Mouse (Mus musculus) right cerebral cortex, postnatal 25 days (tissue): ENCODE results near the gene Islr2.
A peak's percentile ranks its signal among the peaks of the same experiment; 100 is the strongest.
"Not testable (repeated sequence)": the region's sequence is repeated elsewhere in the genome, so short reads cannot be mapped to it uniquely, and the experiment has no call there.

Experiments
- DNase-seq: peaks from one replicate; pipeline ENCODE4 v3.0.0; 2022

Gene Islr2

GRCm38 (mm10) chr9:58203516-58204447 lies at the start of gene Islr2, which contains the start of gene Islr:
Islr2 (minus strand) TSS chr9:58204319.
Islr (minus strand) TSS chr9:58204306.
- DNase-seq = peak; percentile 27

- not testable (repeated sequence) for DNase-seq
Observed at GRCm38 (mm10) chr9:58253805-58254122, 49.6 kb upstream of the Islr2 start.

- DNase-seq = peak; percentile 91
Observed at GRCm38 (mm10) chr9:58253033-58253804, 49.1 kb upstream of the Islr2 start, which contains the start of gene Stoml1. Stoml1 (plus strand) TSS chr9:58253164.

GRCm38 (mm10) chr9:58250730-58251129 lies 46.6 kb upstream of the Islr2 start:
- not testable (repeated sequence) for DNase-seq

- no peak for DNase-seq
Observed at GRCm38 (mm10) chr9:58250322-58250721, 46.2 kb upstream of the Islr2 start.

GRCm38 (mm10) chr9:58249592-58250192 lies 45.6 kb upstream of the Islr2 start, which contains the start of gene Pml:
Pml (minus strand) TSS chr9:58249786.
- peak; percentile 68 for DNase-seq

- no peak for DNase-seq
Observed at GRCm38 (mm10) chr9:58248746-58249413, 44.8 kb upstream of the Islr2 start.

GRCm38 (mm10) chr9:58247064-58247759 lies 43.1 kb upstream of the Islr2 start:
- peak; percentile 80 for DNase-seq

- DNase-seq = no peak
Observed at GRCm38 (mm10) chr9:58246083-58246591, 42.0 kb upstream of the Islr2 start.

- no peak for DNase-seq
Observed at GRCm38 (mm10) chr9:58243696-58244095, 39.6 kb upstream of the Islr2 start.

- no peak for DNase-seq
Observed at GRCm38 (mm10) chr9:58242696-58243095, 38.6 kb upstream of the Islr2 start.

GRCm38 (mm10) chr9:58241780-58242485 lies 37.8 kb upstream of the Islr2 start:
- no peak for DNase-seq

GRCm38 (mm10) chr9:58234502-58235015 lies 30.4 kb upstream of the Islr2 start:
- no peak for DNase-seq

- no peak for DNase-seq
Observed at GRCm38 (mm10) chr9:58232374-58232773, 28.3 kb upstream of the Islr2 start.

GRCm38 (mm10) chr9:58231746-58232145 lies 27.6 kb upstream of the Islr2 start:
- DNase-seq = no peak

- no peak for DNase-seq
Observed at GRCm38 (mm10) chr9:58228777-58229466, 24.8 kb upstream of the Islr2 start.

- DNase-seq = peak; percentile 23
Observed at GRCm38 (mm10) chr9:58225915-58226913, 22.1 kb upstream of the Islr2 start.

- DNase-seq = no peak
Observed at GRCm38 (mm10) chr9:58224356-58224755, 20.2 kb upstream of the Islr2 start.
